Mouse (Mus musculus) embryonic fibroblast, embryonic 13.5 days (primary cell): Measurements from ENCODE around the gene Sirt1.

Experiments
- CTCF ChIP-seq: IDR thresholded peaks from 2 replicates; pipeline ENCODE4 v1.5.1; 2011; ENCODE audit warnings: mild to moderate bottlenecking, control low read depth, low read length, moderate library complexity, borderline replicate concordance; ENCODE audit not compliant: insufficient read depth
- POLR2A ChIP-seq: IDR thresholded peaks from 2 replicates; pipeline ENCODE4 v1.6.1; 2011; ENCODE audit warnings: low read depth, mild to moderate bottlenecking, control low read depth, low read length, moderate library complexity

- TF ChIP-seq POLR2A (peak; percentile 95), CTCF (no peak)
Measured at GRCm38 (mm10) chr10:63338914-63339643, 42.4 kb downstream of the Sirt1 start.
